Mouse (Mus musculus) testis, adult 2 months (tissue): ENCODE measurements around the gene Shkbp1.

Experiments used
- CTCF ChIP-seq: fragments of 200-500 bp; IDR thresholded peaks from 2 replicates; pipeline ENCODE4 v1.5.1; 2012; ENCODE audit warnings: low read depth, mild to moderate bottlenecking, inconsistent platforms, low read length, moderate library complexity; ENCODE audit not compliant: control insufficient read depth, insufficient read depth, insufficient replicate concordance
- POLR2A ChIP-seq: fragments of 200-500 bp; IDR thresholded peaks from 2 replicates; pipeline ENCODE4 v1.6.1; 2012; ENCODE audit warnings: low read depth, mild to moderate bottlenecking, inconsistent platforms, low read length, moderate library complexity; ENCODE audit not compliant: control insufficient read depth

DNA sequence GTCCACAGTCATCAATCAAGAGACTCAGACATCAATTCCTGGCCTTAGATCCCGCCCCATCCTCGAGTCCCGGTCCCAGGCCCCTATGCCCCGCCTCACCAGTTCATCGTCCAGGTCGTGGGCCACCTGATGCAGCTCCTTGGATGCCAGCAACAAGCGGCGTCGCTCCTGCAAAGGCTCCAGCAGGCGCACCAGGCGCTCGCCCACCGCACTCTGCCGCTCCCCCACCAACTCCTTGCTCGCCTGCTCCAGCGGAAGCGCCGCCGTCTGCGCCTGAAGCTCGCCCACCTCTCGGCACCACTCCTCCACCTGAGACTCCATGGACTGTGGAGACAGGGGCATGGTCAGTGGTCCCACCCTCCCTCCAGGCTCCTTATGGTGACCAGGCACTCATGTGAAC is 19.5 kb upstream of the Shkbp1 start:
- TF ChIP-seq CTCF = no peak
- TF ChIP-seq POLR2A = no peak
